Mouse (Mus musculus) liver, postnatal 0 days (tissue): ENCODE measurements at regions not wholly inside any gene's neighbourhood (a gene's known extent, or its start where the extent isn't known, plus 50 kb on each side); places are given as distances from the start of the nearest gene placed in this dataset.
A peak's percentile ranks its signal among the peaks of the same experiment; 100 is the strongest.

Source experiments
- CTCF ChIP-seq: sonication (generic); IDR thresholded peaks from 2 replicates; pipeline ENCODE4 v1.5.1; 2016; ENCODE audit warnings: antibody characterized with exemption, low read depth
- EP300 ChIP-seq: IDR thresholded peaks from 2 replicates; pipeline ENCODE4 v1.6.1; 2016; ENCODE audit warnings: antibody characterized with exemption, low read depth, mild to moderate bottlenecking

GRCm38 (mm10) chr1:82032410-82032809 is 200.5 kb upstream of the Gm9747 start:
- TF ChIP-seq CTCF (no peak), EP300 (peak; percentile 43; the same call in 1 of the 2 replicates)
